Mouse (Mus musculus): Measurements from ENCODE around the gene Gpr34. TPM values are rescaled to one million over a fixed set of nuclear protein-coding genes. Genes with fewer than 3 reads are reported as not detected.

Gene Gpr34
- total RNA-seq, 2 experiments from 2014 or later: 1.5 to 3.3 TPM

DNA sequence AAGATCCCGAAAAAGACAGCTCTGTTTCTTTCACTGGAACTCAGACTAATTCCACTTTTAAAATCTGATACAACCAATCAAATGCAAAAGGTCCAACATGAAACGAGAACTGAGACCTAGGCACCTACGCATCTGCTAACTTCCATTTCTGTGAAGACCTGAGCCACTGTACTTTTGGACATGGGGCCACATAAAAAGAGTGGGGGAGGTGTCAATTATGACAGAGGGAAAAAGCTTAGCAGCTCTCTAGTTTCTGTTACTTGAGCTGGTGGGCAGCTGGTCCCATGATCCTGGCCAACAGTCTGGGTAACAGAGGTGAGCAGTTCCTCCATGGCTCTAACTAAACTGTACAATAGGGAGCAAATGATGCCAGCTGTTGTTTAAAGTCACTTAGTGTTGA lies 41.1 kb downstream of the Gpr34 start:
- DNase-seq: no peak

DNA sequence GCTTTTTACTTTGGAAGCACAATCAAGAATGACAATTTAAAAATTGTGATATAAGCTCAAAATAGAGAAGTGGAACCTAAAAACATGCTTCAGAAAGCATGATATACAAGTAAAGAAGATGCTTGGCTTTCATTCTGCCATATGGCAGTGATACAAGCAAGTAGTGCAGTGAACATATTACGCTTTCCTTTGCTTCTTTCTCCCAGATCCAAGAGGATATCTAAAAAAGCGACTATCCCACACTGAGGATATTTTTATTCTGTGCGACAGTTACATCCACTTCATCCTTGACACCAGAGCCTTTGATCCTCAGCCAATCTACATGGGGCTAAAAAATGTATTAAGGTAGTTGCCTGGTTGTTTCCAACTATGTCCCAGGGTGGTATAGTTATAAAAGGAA lies 49.9 kb downstream of the Gpr34 start:
- DNase-seq: no peak

DNA sequence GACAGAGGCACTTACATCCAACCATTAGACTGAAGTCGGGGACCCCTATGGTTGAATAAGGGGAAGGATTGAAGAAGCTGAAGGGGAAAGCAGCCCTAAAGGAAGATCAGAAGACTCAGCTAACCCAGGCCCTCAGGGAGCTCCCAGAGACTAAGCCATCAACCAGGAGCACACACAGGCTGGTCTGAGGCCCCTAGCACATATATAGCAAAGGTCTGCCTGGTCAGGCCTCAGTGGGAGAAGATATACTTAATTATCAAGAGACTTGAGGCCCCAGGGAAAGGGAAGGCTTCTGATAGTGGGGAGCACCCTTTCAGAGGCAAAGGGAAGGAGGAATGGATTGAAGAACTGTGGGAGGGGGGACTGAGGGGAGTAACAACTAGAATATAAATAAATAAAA lies 54.7 kb downstream of the Gpr34 start:
- no peak for DNase-seq

DNA sequence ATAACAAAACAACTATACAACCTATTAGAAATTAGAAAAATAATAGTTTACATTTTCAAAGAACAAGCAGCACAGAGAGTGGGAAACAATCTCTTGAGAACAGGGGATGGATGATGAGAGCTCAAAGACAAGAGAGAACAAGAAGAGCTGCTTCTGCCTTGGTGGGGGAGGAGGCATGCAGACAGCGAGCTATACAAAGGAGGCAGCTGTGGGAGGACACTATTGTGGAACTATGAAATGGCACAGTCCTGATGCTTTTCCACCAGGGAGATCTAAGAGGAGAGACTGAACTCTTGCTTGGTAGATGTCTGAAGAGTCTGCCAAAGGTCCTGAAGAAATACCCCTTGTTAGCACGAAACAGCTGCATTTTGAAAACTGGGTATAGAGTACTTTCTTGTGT lies 56.5 kb downstream of the Gpr34 start:
- no peak for DNase-seq

Small RNA genes lying within 50 kb of the gene (microRNA-seq; reads per million reads assigned to microRNA genes)
- gene Gm25246: 0 reads per million in 2 experiments

Other genes starting within 250 kb of the Gpr34 start
- under 1 TPM; 0.07 to 0.16 TPM for gene Nyx, start 166.0 kb upstream of the Gpr34 start, total RNA-seq (2021)
- gene Gpr82, start 29.3 kb downstream of the Gpr34 start, total RNA-seq (2021): not detected
- 10 to 100 TPM; 26.3 to 37.7 TPM for gene Cask, start 219.3 kb downstream of the Gpr34 start, total RNA-seq (2021)

Data from gastrocnemius, postnatal 10 days (tissue).